Mouse (Mus musculus) testis, adult 2 months (tissue): ENCODE results near the gene Gm43552. TPM values are rescaled to one million over a fixed set of nuclear protein-coding genes. Genes with fewer than 3 reads are reported as not detected.

Experiments used
- H3K27ac ChIP-seq: fragments of 200-500 bp; 2 replicates; pipeline ENCODE4 v1.5.1; 2012; ENCODE audit warnings: low read depth, low read length; ENCODE audit not compliant: control insufficient read depth, insufficient read depth
- H3K27me3 ChIP-seq: fragments of 200-500 bp; 2 replicates; pipeline ENCODE4 v1.6.1; 2012; ENCODE audit warnings: mild to moderate bottlenecking, low read length, moderate library complexity; ENCODE audit not compliant: control insufficient read depth, insufficient read depth
- H3K36me3 ChIP-seq: fragments of 200-500 bp; 2 replicates; pipeline ENCODE4 v1.6.1; 2012; ENCODE audit warnings: mild to moderate bottlenecking, low read length; ENCODE audit not compliant: control insufficient read depth, insufficient read depth
- H3K4me1 ChIP-seq: fragments of 200-500 bp; 2 replicates; pipeline ENCODE4 v1.6.1; 2012; ENCODE audit warnings: low read length; ENCODE audit not compliant: control insufficient read depth, insufficient read depth
- H3K4me3 ChIP-seq: fragments of 200-500 bp; 2 replicates; pipeline ENCODE4 v1.5.1; 2012; ENCODE audit warnings: low read depth, mild to moderate bottlenecking, low read length, moderate library complexity, mixed read lengths; ENCODE audit not compliant: control insufficient read depth
- CTCF ChIP-seq: fragments of 200-500 bp; IDR thresholded peaks from 2 replicates; pipeline ENCODE4 v1.5.1; 2012; ENCODE audit warnings: low read depth, mild to moderate bottlenecking, inconsistent platforms, low read length, moderate library complexity; ENCODE audit not compliant: control insufficient read depth, insufficient read depth, insufficient replicate concordance
- POLR2A ChIP-seq: fragments of 200-500 bp; IDR thresholded peaks from 2 replicates; pipeline ENCODE4 v1.6.1; 2012; ENCODE audit warnings: low read depth, mild to moderate bottlenecking, inconsistent platforms, low read length, moderate library complexity; ENCODE audit not compliant: control insufficient read depth
- polyA plus RNA-seq: library from polyadenylated mRNA; depleted of rRNA; stranded (reverse); fragments of >200 nt; gene quantifications from 2 replicates; pipeline ENCODE4 v1.2.3, GENCODE M21; 2012

Gene Gm43552
- polyA plus RNA-seq, 1 experiment = not detected

DNA sequence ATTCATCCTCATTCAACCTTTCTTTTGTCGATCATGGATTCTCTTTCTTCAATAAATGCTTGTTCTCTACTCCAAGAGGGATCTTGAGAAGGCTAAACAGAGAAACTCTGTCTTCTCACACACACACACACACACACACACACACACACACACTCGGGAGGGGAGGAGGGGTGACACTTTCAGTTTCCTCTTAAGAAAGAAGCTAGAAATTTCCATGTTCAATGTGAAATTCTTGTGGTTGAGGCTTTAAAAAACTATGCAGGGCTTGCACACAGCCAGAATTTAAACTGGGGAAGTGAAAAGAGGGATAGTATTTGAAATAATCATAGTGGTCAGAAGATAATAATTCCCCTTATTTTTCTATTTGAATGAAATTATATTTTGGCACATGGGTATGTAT lies 16.8 kb downstream of the Gm43552 start:
- no peaks in the 10 kb centered on the region for H3K36me3 ChIP-seq
- no peaks in the 10 kb centered on the region for H3K27me3 ChIP-seq
- H3K4me1 ChIP-seq = no peaks in the 10 kb centered on the region
- no peak overlapping the region for H3K27ac ChIP-seq
- TF ChIP-seq CTCF (no peak), POLR2A (no peak)
- H3K4me3 ChIP-seq = no peak overlapping the region

DNA sequence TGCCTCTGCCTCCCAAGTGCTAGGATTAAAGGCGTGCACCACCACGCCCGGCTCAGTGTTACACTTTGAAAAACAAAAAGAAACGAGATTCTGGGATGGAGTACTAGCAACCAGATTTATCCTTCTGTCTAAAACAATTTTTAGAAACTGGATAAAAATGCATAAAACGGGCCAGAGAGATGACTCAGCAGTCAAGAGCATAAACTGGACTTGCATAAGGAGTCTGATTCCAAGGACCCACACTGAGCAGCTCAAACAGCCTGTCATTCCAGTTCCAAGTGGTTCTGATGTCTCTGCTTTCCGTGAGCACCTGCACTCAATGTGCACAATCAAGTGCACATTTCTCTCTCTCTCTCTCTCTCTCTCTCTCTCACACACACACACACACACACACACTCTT lies 22.9 kb downstream of the Gm43552 start:
- no peak overlapping the region for H3K4me3 ChIP-seq
- H3K27ac ChIP-seq = no peak overlapping the region
- no peaks in the 10 kb centered on the region for H3K4me1 ChIP-seq
- H3K36me3 ChIP-seq = peaks cover 2% of the 10 kb centered on the region; the same call in 1 of the 2 replicates
- H3K27me3 ChIP-seq = no peaks in the 10 kb centered on the region
- TF ChIP-seq CTCF = no peak

DNA sequence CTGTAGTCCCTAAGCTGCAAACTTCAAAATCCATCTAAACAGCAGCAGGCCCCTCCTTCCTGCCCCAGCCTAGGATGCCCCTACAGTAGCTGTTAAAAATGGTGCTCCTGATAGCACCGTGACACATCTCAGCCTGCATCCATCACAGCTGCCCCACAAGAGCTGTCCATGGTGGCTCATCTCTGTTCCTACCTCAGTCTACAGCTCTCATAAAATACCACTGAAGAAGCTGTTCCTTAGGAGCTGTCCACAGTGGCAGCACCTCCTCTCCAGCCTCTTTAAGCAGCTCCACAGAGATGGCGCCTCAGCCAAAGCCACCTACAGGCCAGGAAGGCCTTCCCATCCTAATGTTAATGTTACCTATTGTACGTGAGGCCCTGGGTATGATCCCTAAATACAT lies 25.7 kb downstream of the Gm43552 start:
- Histone ChIP-seq H3K4me3 (no peak overlapping the region), H3K4me1 (no peaks in the 10 kb centered on the region), H3K36me3 (peaks cover 2% of the 10 kb centered on the region; the same call in 1 of the 2 replicates), H3K27me3 (no peaks in the 10 kb centered on the region), H3K27ac (no peak overlapping the region)
- TF ChIP-seq POLR2A (no peak), CTCF (no peak)

DNA sequence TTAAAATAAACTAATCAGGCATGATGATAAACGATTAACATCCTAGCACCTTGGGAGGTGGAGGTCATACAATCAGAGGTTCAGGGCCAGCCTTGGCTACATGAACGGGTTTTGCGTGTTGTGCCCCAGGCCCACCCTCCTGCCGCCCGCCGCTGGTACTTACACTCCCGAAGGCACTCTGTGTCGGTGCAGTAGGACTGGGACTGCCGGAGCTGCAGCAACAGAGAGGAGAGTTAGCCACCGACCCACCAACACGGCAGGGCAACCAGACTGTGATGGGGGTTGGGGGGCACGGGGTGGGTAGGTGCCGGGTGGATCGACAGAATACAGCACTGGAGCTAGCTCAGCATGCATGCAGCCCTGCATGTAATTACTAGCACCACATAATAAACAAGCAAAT lies 32.3 kb downstream of the Gm43552 start:
- Histone ChIP-seq H3K27ac (no peak overlapping the region), H3K4me1 (no peaks in the 10 kb centered on the region)
- TF ChIP-seq POLR2A = no peak
- no peak for TF ChIP-seq CTCF

DNA sequence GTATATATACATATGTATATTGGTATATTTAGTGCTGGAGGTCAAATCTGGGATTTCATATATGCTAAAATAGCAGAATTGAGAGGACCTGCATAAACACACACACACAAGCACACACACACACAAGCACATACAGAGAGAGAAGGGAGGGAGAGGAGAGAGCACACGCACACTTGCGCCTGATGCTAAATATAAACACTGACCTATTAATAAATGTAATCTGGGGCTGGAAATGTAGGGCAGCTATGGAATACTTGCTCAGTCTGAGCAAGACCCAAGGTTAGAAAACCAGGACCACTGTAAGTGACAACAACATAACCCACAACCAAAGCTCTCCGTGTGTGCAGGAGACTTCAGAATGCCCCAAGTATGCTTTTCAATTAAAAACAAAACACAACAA lies 33.2 kb downstream of the Gm43552 start:
- no peak overlapping the region for H3K27ac ChIP-seq
- no peaks in the 10 kb centered on the region for H3K36me3 ChIP-seq
- TF ChIP-seq POLR2A (no peak), CTCF (no peak)
- H3K4me1 ChIP-seq = no peaks in the 10 kb centered on the region
- H3K27me3 ChIP-seq = no peaks in the 10 kb centered on the region
- H3K4me3 ChIP-seq = no peak overlapping the region

More for the DNA sequence above, 32.3 kb downstream of the Gm43552 start:
- Histone ChIP-seq H3K27me3 (no peaks in the 10 kb centered on the region), H3K4me3 (no peak overlapping the region), H3K36me3 (no peaks in the 10 kb centered on the region)

DNA sequence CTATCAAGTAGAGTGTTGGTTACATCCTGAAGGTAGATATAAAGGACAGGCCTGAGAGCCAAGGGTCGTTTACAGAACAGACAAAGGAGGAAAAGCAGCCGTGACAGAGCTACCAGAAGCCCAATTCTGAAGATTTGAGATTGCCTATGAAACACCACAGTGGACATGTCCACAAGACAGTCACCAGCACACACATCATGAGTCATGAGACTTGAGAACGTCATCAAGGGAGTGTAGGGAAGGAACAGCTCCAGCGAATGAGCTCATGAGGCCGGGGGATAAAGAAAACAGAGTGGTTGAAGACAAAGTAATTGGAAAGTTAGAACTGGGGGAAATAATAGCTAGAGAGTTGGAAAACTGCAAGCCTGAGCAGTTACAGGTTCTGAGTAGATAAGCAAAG lies 34.8 kb downstream of the Gm43552 start:
- no peaks in the 10 kb centered on the region for H3K27me3 ChIP-seq
- no peak overlapping the region for H3K4me3 ChIP-seq
- no peaks in the 10 kb centered on the region for H3K36me3 ChIP-seq
- no peaks in the 10 kb centered on the region for H3K4me1 ChIP-seq
- H3K27ac ChIP-seq = no peak overlapping the region
- no peak for TF ChIP-seq CTCF
- no peak for TF ChIP-seq POLR2A

DNA sequence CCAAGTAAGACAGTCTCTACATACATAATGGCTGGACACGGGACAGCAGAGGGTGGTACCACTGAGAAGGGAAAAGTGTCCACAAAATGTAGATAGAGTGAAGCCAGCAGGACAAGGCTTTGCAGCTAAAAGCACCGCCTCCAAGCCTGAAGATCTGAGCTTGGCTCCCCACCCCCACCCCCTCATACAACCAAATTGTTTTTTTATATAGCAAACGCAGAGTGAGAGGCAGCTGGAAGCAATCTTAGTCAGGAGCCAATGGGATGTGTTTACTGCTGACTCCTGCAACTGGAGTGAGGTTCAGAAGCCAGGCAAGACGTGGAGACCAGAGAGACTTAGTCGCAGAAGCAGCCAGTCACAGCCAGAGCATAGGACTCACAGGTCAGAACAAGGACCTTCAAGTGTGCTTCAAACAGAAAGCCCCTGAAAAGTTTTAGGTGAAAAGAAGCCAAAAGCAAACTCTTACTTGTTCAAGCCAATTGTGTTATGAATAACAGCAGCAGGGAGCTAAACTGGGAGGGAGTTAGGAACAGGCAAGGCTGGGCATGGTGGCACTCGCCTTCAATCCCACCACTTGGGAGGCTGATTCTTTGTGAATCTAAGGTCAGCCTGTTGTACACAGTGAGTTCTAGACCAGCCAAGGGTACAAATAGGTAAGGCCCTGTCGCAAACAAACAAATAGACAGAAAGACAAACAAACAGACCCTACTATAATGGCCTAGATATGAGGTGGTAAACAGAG lies 35.4 kb downstream of the Gm43552 start:
- TF ChIP-seq POLR2A = no peak
- TF ChIP-seq CTCF = no peak
- H3K4me1 ChIP-seq = no peaks in the 10 kb centered on the region
- no peaks in the 10 kb centered on the region for H3K36me3 ChIP-seq
- no peak overlapping the region for H3K27ac ChIP-seq
- H3K4me3 ChIP-seq = no peak overlapping the region
- no peaks in the 10 kb centered on the region for H3K27me3 ChIP-seq

DNA sequence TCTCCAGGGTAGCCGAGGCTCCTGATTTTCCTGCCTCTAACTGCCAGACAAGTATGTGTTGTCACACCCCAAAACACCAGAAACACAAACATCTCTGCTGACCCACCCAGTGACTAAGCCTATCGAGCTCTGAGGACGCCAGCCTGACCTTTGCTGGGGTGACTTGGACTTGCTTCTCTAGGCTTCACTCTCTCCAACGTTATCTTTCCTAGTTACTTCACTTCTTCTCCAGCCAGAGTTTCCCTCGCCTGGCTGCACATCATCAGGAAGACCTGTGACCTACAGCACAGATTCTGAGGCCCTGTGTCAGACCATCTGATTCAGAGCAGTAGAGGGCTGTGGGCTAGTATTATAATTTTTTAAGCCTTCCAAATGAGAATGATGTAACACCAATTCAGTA lies 37.9 kb downstream of the Gm43552 start:
- Histone ChIP-seq H3K27ac (no peak overlapping the region), H3K36me3 (no peaks in the 10 kb centered on the region; the same call in 1 of the 2 replicates), H3K4me1 (no peaks in the 10 kb centered on the region), H3K27me3 (no peaks in the 10 kb centered on the region), H3K4me3 (no peak overlapping the region)
- no peak for TF ChIP-seq POLR2A
- no peak for TF ChIP-seq CTCF
